Mouse (Mus musculus): ENCODE results near the gene Myod1.

- TF ChIP-seq CTCF (IDR thresholded peaks at IDR 0.05; ENCODE audit: borderline replicate concordance, control insufficient read depth, extremely low read depth, insufficient read depth, low read length, poor library complexity) = no peak
- no peak for TF ChIP-seq POLR2A (IDR thresholded peaks at IDR 0.05; ENCODE audit: control insufficient read depth, extremely low read depth, insufficient read depth, low read length, poor library complexity)
These were observed 14.5 kb upstream of the Myod1 start for GRCm38 (mm10) chr7:46361776-46362175.
